Mouse (Mus musculus): ENCODE measurements around the gene Thbs2.
A peak's percentile ranks its signal among the peaks of the same experiment; 100 is the strongest.

Gene Thbs2

DNA sequence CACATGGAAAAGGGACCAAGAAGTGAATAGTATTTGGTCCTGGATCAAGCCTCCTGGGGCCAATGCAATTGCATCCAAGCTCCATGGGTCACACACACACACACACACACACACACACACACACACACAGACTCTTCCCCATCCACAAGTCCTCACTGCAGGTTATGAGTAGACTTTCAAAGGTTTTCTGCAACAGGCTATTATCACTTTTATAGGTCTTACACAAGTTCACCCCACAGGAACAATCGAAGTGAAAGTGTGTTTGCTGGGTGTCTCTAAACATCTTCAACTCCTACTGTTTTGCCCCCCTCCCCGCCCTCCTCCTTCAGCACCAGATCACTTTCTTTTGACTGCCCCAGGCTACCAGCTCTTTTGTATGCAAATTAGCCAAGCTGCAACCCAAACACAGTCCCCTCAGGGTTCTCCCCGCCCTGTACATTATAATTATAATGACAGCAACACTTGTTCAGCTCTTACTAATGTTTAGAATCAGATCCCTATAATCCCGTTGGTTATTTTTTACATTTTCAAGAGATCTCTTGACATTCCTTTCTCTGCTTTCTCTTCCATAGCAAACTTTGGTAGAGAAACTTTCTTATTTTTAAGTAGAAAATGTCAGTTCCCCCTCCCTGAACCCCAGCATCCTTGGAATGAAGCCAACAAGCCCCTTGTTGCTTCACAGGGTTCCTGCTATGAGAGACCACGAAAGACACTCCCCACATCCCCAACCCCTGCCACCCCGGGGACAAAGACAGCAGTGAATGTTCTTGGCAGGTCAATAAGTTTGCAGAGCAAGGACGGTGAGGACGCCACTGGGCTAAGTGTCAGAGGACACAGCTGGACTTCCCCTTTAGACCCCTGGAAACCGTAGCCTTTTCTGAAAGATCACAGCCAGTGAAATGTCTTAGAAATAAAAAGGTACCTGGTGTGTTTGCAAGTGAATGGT lies 714 bp downstream of the Thbs2 start:
- no peak for DNase-seq

DNA sequence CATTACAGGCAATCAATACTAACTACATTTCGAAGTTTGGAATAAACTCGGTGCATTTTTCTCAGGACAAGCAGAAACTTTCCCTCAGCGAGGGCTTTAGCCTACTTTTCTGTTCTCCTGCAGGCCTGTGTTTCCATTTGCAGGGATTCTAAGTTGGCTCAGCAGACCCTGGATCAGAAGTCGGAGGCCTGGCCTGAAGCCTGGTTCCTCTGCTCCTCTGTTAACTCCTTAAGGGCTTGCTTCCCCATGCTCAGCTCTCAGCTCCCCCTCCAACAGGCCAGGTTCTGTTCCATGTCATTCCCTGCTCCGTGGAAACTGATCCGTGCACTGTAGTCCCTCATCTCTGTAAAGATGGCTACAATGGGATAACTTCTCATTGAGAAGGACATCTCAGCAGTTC lies 2.1 kb downstream of the Thbs2 start:
- peak; percentile 35 to 42 for DNase-seq

DNA sequence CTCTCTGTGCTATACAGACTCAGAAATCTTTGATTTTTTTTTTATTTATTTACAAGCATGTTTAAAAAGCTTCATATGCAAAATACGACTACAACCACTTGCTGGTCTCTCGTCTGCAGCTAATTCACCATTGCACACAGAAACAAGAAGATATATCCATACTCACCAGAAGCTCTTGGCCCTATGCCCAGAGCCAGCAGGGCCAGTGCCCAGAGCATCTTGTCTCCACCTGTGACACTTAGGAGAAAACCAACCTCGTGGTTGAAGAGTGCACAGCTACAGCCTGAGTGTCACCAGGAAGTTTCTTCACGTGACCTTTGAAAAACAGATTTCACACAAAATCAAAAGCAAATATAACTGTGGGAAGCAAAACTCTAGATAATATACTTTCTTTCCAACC lies 2.8 kb downstream of the Thbs2 start:
- DNase-seq: peak; percentile 84 to 88

DNA sequence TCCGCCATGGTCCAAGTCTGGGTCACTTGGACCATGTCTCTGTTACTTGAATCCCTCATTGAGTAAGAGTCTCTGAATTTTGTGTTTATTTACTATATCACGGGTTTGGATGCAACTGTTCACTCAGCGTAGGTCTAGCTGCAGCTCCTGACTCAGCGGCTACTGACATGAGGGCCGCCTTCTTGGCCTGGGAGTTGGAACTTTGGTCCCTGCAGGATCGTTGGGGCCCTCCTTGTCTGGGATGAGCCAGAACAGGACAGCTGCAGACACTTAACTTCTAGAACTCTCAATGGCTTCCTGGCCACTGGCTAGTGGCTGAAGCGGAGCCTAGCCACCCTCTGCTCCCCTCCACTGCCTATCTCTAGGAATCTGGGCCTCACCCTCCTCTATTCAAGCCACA lies 11.2 kb downstream of the Thbs2 start:
- DNase-seq: no peak

DNA sequence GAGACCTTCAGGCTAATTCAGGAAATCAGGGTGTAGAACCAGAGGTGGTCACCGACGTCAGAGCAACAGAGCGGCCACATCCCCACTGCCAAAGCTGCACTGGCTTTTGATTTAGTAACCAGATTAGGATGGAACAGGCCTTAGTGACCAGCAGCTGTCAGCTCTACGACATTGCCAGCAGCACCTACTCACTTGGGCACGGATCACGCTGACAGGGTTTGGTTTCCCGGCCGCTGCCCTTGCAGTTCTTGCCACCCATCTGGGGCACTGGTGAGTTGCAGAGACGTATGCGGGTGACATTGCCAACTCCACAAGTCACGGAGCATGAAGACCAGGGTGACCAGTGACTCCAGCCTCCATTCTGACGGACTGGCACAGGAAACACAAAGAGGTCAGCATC lies 13.0 kb downstream of the Thbs2 start:
- no peak for DNase-seq

DNA sequence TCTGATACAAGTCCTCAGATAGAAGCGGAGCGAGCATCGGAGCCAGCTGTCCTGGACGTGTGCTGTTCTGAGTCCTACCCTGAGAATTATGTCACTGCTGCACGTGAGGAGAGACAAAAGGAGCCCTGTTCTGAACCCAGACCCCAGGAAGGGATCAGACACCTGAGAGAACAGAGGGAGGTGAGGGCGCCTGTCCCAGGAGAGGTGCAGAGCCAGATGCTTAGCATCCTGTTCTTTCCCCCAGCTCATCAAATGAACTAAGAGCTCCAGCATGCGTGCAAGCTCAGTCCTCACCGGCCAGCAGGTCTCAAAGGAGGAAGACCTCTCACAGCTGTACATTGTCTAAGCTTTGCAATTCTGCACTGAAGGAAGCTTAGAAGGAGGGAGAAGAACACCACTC lies 16.8 kb downstream of the Thbs2 start:
- DNase-seq: no peak

DNA sequence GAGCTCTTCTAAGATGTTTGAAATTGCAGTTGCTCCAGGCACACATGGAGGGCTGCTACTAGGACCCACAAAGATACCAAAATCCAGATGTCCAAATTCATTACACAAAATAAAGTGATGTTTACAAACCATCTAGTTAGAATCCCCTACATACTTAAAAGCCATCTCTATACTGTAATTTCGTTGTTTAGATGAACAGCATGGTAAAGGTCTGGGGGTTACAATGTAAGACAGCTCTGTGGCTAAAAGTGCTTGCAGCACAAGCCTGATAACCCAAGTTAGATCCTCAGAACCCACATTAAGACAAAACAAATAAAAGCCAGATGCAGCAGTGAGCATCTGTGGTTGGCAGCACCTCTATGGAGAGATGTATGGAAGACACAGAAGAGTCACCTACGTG lies 18.5 kb downstream of the Thbs2 start:
- no peak for DNase-seq

DNA sequence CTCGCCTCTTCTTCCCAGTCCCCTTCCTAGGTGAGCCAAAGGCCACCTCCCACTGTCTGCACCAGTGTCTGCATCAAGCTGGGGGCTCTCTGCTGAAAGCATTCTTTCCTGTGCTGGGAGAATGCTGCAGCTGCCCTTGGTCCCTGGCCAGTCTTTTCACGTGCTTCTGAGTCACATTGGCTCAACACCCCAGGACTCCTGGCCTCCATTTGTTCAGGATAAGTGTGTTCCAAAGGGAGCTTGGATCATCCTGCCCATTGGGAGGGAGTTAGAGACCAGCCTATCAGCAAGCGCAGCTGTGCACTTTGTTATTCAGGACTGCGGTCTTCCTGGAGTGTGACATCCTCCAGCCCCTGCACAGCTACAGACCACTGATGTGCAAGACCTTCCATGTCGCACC lies 21.6 kb downstream of the Thbs2 start:
- peak; percentile 82 to 84 for DNase-seq

DNA sequence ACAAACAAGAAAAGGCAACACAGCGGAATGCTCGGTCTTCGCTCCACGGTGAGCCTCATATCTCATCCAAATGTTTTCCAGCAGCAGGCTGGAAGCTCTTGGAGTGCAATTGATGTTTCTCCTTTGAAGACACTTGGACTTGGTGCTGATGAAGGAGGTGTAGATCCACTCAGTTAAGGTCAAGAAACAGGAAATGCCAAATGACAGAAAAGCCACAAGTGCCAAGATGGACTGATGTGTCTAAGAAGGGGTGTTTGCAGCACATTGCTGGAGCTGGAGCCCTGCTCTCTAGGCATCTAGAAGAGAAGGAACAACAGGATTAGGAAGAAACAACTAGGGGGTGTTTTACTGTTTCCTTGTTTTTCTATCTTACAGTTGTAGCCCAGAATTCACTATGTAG lies 26.8 kb downstream of the Thbs2 start:
- no peak for DNase-seq

DNA sequence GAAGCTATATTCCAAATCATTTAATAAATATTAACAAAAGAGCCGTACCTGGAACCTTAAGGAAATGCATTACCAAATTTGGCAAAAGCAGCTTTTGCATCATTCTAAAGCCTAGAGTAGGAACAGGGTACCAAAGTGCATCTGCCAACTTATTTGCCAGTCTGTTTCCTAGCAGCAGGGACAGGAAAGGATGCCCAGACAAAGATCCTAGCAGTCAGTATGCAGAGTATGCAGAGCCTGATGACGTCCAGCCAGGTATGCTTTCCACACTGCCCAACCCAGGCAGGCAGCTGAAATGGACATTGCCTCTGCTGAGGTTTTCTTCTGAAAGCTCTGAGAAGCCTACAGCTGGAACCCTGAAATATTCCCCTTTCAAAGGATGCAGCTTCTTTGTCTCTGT lies 27.6 kb downstream of the Thbs2 start:
- DNase-seq: peak; percentile 26 to 68

DNA sequence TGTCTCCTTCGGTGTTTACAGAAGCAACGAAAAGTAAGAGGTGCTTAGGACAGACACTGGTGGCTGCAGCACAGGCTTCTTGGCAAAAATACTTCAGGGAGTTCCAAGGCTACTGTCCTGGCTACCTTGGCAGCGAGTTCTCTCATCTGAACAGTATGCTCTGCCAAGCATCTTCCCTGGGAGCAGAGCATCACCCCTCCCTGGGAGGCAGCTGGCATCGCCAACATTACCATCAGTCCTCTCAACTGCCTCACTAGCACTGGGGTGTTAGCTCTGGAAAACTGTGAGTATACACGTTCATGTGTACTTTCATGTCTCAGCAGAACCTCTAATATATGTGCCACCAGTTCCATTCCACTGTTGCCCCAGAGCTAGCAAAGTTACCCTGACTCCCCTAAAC lies 30.7 kb downstream of the Thbs2 start:
- DNase-seq: peak; percentile 13 to 25

DNA sequence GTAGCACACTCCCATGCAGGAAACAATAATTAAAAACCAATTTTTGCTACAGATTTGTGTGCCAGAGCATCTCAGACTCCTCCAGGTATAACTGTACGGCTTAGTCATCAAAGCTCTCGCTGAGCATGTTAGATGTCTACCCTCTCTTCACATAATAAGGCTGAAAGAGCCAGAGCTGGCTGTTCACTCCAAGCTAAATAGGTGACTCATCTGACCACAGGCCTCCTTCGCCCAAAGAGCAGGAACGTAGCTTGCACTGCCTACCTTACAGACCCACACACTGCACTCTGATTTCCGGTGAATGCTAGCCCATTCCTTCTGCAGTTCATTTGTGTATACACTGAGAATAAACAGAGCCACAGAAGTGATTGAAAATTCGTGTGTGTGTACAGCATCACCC lies 31.6 kb downstream of the Thbs2 start:
- DNase-seq: no peak

DNA sequence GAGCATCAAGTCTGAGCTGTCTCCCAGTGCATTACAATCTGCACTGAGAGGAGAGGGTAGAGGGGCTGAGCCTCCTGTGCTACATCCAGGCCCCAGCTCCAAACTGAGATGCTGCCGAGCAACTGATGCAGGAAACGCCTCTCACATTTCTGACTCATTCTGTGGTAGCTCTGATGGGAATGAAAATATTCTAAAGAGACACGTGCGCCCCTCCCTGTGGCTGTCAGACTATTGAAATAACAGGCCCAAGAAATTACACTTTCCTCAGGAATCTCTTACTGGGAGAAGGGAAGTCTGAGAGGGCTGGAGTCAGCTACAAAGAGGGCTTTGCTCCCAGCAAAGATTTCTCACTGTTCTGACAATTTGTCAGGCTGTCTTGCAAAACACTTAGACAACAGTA lies 34.3 kb downstream of the Thbs2 start:
- no peak for DNase-seq

DNA sequence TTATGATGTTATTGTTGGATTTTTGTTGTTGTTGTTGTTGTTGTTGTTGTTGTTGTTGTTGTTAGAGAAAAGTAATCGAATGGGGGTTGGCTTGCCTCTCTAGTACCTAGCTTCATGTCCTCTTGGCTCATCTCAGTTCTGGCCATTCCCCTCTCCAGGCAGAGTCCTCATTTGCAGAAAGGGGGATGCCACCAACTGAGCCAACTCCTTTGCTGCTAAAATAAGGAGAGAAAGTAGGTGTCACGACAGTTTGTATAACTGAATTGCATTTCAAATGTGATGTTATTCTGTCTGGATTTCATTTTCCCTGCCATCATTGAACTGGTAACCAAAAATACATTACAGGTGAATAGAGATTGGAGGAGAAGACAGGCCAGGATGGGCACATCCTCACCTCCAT lies 35.9 kb downstream of the Thbs2 start:
- no peak for DNase-seq

DNA sequence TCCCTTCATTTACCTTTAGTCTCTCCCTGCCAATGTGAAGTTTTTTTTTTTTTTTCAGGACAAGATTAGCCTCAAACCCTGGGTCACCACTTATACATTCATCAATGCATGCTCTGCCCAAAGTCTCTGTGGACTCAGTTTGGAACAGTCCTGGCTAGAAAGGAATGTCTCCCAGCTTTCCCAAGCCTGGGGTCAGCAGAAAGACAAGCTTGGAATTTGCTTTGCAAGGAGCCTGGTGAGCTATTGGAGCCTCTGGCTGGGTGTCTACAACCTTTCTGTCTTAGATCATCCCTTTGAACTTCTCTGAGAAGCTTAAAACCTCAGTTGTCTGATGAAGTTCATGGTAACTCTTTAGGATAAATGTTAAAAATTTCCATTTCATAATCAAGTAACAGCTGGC lies 36.9 kb downstream of the Thbs2 start:
- DNase-seq: no peak

DNA sequence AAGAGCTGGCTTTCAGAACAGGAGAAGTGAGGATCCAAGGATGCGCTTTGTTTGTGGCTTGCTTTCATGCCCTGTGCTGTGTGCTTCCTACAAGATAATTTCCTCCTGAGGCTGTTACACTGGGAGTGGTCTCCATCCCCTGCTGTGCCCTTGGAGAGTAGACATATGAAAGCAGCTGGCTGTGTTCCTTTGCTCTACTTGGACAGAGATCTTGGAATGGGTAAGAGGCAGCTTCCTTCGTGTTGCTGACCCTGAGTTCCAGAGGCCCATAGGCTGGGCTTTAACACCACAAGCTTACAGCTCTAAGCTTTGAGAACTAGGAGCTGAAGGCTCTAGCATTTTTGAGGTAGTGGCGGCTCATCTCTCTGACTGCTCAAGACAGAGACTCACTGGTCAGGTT lies 39.1 kb downstream of the Thbs2 start:
- no peak for DNase-seq

DNA sequence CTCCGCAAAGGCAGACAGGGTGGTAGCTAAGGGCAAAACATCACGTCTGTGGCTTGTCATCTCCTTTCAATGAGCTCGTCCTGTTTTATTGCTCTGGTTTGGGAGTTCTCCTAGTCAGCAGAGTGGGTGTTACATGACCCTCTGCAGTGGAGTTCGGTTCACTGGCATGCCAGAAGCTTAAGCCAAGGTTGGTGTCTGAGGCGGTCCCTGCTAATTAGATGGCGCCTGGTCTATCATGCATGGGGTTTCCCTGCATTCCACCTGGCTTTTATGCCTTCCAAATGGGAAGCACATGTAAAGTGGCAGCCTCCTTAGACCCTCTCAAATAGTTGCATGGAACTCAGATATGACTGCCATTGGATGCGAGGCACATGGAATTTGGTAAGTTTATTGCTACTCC lies 42.0 kb downstream of the Thbs2 start:
- DNase-seq: no peak

DNA sequence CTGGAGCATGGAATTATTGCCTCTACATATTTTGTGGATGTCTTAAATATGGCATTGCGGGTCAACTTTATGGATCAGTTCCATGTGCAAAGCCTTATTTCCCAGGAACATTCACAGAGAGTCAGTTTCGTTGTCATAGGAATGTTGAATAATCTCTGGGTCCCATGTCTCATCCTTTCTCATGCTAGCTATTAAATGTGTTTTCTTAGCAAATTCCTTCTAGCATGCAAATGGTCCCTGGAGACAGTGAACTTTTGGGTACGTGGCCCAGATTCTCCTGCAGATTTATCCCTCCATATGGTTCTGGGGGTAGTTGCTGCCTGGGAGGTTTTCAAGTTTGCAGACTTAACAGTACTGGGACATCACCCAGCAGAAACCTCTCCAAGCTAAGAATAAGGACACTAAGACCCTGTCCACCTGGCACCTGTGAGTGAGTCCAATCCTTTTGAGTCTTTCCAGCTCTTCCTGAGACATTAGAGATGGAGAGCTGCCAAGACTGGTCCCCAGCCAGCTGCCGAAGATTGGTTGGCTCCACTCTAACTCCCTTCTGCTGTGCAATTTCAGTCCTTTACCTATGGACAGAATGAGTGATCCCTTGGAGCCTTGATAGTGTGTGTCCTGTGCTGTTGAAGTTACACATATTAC lies 45.9 kb downstream of the Thbs2 start:
- peak; percentile 75 to 81 for DNase-seq

DNA sequence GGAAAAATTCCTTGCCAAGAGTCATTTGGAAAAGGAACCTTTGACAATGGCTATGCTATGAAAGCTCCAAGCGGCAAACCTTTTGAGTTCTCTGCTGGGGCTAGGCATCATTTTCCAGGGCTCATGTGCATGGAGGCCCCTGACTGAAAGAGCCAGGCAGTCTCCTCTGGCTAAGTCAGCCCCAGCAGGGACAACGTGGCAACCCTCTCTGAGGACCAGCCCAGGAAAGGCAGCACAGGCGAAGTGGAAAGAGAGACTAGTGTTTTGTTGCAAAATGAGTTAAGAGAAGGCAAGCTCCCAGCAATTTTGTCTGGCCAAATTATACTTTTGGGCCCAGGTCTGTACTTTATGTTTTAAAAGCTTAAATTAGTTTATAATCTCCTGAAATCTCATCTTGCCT lies 50.0 kb downstream of the Thbs2 start:
- DNase-seq: no peak

DNA sequence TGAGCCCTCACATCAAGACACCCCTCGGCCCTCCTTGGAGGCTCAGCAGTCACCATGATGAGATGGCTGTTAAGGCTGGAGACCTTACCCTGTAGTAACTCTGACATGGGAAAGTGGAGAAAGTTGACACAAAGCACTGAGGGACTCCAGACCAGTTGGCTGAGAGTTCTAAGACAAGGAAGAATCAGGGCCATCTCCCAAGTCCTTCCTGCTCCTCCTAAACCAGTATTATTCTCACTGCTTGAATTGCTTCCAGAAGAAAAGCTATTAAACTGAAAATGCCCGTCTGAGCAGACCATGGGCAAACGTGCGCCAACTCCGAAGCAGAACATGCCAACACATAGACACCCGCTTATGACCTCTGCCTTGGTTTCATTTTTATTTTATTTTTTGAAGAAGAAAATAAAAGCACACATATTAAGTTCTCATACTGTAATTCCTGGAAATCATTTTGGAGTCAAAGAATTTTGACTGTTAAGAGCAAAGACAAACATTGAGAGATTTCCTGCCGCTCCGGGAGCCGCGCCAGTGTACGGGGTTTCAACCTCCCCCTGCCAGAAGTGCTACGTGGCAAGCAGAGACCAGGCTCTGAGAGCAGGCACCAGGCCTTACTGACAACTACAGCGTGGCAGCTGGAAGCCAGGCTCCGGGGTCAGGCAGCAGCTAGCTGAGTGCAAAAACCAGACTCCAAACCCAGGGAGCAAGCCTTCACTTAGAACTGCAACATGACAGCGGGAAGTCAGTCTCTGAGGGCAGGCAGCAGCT lies 53.5 kb downstream of the Thbs2 start:
- DNase-seq: peak; percentile 33 to 52

DNA sequence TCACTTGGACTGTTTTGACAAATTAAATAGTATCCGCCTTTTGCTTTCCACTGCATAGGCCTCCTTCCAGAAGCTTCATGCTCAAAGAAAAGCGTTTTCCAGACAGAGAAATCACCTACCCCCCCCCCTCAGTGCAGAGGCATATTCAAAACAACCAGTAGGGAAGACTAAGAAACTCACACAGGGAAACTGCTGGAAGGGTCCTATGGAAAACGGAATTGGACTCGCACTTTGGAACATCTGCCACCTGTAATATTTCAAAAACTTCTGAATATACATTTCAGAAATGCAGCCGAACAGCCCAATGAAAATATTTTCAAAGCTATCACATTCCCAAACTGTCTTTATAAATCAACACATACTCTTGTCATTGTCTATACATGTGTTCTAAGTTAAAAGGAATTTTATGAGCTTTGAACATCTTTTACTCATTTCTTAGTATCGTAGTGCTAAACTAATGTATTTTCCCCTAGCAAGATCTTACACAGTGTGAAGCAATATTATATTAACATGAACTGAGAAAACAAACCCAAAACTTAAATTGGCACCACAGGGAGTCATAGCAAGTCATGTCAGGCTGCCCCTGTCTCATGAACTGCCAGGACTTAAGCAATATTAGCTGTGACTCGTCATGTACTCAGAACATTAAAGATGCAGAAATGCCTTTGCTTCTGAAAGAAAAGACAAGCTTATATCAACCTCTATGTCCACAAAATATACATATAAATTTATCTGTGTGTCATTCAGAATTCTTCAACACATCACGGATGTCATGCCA lies 58.3 kb downstream of the Thbs2 start:
- DNase-seq: no peak

DNA sequence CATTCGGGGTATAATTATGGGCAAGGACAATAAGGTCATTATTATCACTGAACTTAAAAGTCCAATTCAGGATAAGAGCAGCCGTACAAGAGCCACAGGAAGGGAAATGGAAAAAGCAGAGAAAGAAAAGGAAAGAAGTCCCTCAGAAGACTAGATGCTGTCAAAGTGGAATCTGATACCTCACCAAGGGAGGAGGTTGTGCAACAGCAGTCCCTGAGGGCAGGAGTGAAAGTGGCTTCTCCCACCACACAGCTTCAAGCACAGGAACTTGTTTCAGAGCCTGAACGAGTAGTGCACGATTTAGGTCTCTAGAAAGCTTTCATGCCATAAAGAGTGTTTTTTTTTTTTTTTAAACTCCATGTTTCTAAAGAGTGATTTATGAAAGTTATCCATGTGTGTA lies 65.1 kb downstream of the Thbs2 start:
- DNase-seq: no peak

DNA sequence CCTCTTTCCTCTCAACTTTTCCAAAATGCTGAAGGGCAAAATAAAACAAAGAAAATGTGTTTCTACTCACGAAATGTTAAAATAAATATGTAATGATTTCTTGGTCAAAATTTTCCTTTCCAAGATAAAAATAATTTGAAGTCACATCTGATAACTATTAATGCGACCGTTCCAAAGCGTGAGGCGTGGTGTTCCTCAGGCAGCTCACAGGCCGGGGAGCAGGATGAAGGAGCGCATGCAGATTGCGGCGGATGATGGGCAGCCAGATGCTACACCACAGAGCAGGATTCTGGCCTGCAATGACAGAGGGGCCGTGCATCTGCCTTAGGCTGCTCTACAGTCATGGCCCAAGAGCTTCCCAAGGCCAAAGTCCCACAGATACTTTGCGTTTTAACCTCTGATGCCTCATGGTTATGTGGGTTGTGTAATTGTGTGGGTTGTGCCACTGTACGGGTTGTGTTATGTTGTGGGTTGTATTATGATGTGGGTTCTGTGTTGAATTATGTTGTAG lies 66.2 kb downstream of the Thbs2 start:
- DNase-seq: no peak

All from cerebellum, postnatal 14 days (tissue).